Mouse (Mus musculus): ENCODE results near the gene Arl8a.

GRCm38 (mm10) chr1:135133678-135134435 lies 12.8 kb upstream of the Arl8a start:
- no peak; the same call in 1 of the 2 replicates for TF ChIP-seq CTCF (IDR thresholded peaks at IDR 0.05; ENCODE audit: low read depth, low read length)
- TF ChIP-seq POLR2A (IDR thresholded peaks at IDR 0.05; ENCODE audit: borderline replicate concordance, low read depth, low read length), result no peak

Measured in bone marrow macrophage, adult 2 months (primary cell).